Mouse (Mus musculus) ES-E14 (cell line): ENCODE data around the gene Rbbp8nl. TPM values are rescaled to one million over a fixed set of nuclear protein-coding genes. Genes with fewer than 3 reads are reported as not detected.

Experiments used
- DNase-seq: peaks from one replicate; pipeline ENCODE4 v3.0.0-alpha.2; 2013; ENCODE audit warnings: low read depth, low spot score
- H3K27ac ChIP-seq: 2 replicates; pipeline ENCODE4 v1.5.1; 2012; ENCODE audit warnings: low read depth, mild to moderate bottlenecking, low read length, moderate library complexity, mixed read lengths; ENCODE audit not compliant: poor library complexity, insufficient read depth, severe bottlenecking
- H3K36me3 ChIP-seq: 2 replicates; pipeline ENCODE4 v1.6.1; 2012; ENCODE audit warnings: mild to moderate bottlenecking, low read length, moderate library complexity, mixed read lengths; ENCODE audit not compliant: control insufficient read depth, poor library complexity, insufficient read depth, severe bottlenecking
- H3K4me1 ChIP-seq, 2 experiments: fragments of 150-350 bp in 1 of 2; sonication (generic) in 1 of 2; 2 replicates each; pipeline ENCODE4 v1.6.1; 2012; ENCODE audit warnings: low read length in 2 of 2, mild to moderate bottlenecking in 1 of 2, mixed read lengths in 1 of 2; ENCODE audit not compliant: control insufficient read depth in 2 of 2, insufficient read depth in 2 of 2, poor library complexity in 1 of 2
- H3K4me3 ChIP-seq, 2 experiments: fragments of 150-350 bp in 1 of 2; sonication (generic) in 1 of 2; 2 replicates each; pipeline ENCODE4 v1.5.1; 2012; ENCODE audit warnings: low read length in 2 of 2, low read depth in 1 of 2, mild to moderate bottlenecking in 1 of 2, mixed read lengths in 1 of 2; ENCODE audit not compliant: insufficient read depth in 1 of 2, poor library complexity in 1 of 2, severe bottlenecking in 1 of 2
- H3K9ac ChIP-seq: 2 replicates; pipeline ENCODE4 v1.6.1; 2012; ENCODE audit warnings: low read depth, mild to moderate bottlenecking, low read length, mixed read lengths; ENCODE audit not compliant: poor library complexity, insufficient read depth, severe bottlenecking
- H3K9me3 ChIP-seq: fragments of 150-350 bp; sonication (generic); 2 replicates; pipeline ENCODE4 v1.6.1; 2012; ENCODE audit warnings: low read depth, mild to moderate bottlenecking, low read length; ENCODE audit not compliant: control insufficient read depth, insufficient read depth
- CHD2 ChIP-seq: IDR thresholded peaks from 2 replicates; pipeline ENCODE4 v1.6.1; 2014; ENCODE audit warnings: mild to moderate bottlenecking, low read depth, low read length, inconsistent platforms
- HCFC1 ChIP-seq: IDR thresholded peaks from 2 replicates; pipeline ENCODE4 v1.6.1; 2012; ENCODE audit warnings: low read length, inconsistent platforms, borderline replicate concordance; ENCODE audit not compliant: insufficient read depth
- MAFK ChIP-seq: IDR thresholded peaks from 2 replicates; pipeline ENCODE4 v1.6.1; 2014; ENCODE audit warnings: mild to moderate bottlenecking, low read depth, low read length, inconsistent platforms; ENCODE audit not compliant: insufficient read depth
- ZC3H11A ChIP-seq: IDR thresholded peaks from 2 replicates; pipeline ENCODE4 v1.6.1; 2012; ENCODE audit warnings: low read depth, mild to moderate bottlenecking, inconsistent platforms, low read length, borderline replicate concordance
- ZNF384 ChIP-seq: IDR thresholded peaks from 2 replicates; pipeline ENCODE4 v1.6.1; 2012; ENCODE audit warnings: low read depth, low read length, inconsistent platforms
- in situ Hi-C, 2 experiments: fragments of 600-800 bp; cut with MboI; formaldehyde crosslinking; loops; one replicate each; pipeline ENCODE4 v1.15.1; 2025; ENCODE audit warnings: low sequenced_read_pairs in 2 of 2, inconsistent platforms in 1 of 2; ENCODE audit not compliant: unreplicated experiment in 2 of 2
- total RNA-seq: library from RNA; depleted of rRNA; stranded (reverse); fragments of 300-350 nt; gene quantifications from 2 replicates; pipeline ENCODE4 v1.2.3, GENCODE M21; 2012

Gene Rbbp8nl
- total RNA-seq, 1 experiment = 0.54 TPM

GRCm38 (mm10) chr2:180322674-180323355, 33.1 kb upstream of the Rbbp8nl start:
- TF ChIP-seq CHD2 (no peak), MAFK (no peak), ZNF384 (no peak), ZC3H11A (no peak), HCFC1 (no peak)
- no peak overlapping the region for H3K9ac ChIP-seq
- in situ Hi-C loops = no loop called here
- H3K36me3 ChIP-seq = no peaks in the 10 kb centered on the region
- H3K27ac ChIP-seq = no peak overlapping the region
- no peaks in the 10 kb centered on the region for H3K9me3 ChIP-seq
- DNase-seq = no peak
- H3K4me3 ChIP-seq = no peak overlapping the region
- peaks cover 0 to 5% of the 10 kb centered on the region in 2 experiments; a peak in 1 of 4 replicates for H3K4me1 ChIP-seq

DNA sequence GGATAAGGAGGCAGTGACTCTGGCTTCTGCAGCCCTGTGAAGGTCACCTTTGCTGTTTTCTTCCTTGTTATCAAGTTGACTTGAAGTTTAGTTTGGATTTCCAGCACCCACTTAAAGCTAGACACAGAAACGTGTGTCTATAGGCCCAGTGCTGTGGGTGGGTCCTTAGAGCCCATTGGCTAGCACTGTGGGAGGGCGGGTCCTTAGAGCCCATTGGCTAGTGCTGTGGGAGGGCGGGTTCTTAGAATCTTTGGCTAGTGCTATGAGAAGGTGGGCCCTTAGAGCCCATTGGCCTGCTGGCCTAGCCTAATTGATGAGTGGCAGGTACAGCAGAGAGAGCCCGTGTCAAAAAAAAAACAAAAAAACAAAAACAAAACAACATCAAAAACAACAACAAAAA, 30.5 kb upstream of the Rbbp8nl start:
- Histone ChIP-seq H3K9ac (no peak overlapping the region), H3K4me1 (peaks cover 0 to 5% of the 10 kb centered on the region in 2 experiments; a peak in 1 of 4 replicates), H3K9me3 (no peaks in the 10 kb centered on the region), H3K4me3 (no peak overlapping the region), H3K27ac (no peak overlapping the region), H3K36me3 (no peaks in the 10 kb centered on the region)
- TF ChIP-seq ZNF384 = 0 out of 2 replicates have a peak, but pooled peaks have one; percentile 12
- TF ChIP-seq MAFK = no peak
- no peak for TF ChIP-seq HCFC1
- TF ChIP-seq ZC3H11A = no peak
- TF ChIP-seq CHD2 = 0 out of 2 replicates have a peak, but pooled peaks have one; percentile 20
- in situ Hi-C loops = no loop called here
- peak; percentile 63 for DNase-seq

DNA sequence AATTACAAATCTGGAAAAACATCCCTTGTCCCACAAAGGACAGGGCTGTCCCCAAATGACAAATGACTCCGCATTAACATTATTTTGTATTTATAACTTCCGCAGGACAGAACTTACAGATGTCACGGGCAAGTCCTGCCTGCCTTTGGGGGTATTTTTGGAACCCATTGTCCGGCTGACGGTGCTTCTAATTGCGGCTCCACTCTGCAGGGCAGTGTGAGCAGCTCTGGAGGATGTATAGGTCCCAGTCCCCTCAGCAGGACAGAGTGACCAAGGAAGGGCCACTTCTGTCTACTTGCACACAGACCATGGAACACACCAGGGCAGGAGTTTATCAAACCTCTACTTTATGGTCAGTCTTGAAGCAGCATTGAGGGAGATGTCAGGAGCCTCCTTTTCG, 27.9 kb upstream of the Rbbp8nl start:
- DNase-seq = no peak
- no peak for TF ChIP-seq ZNF384
- Histone ChIP-seq H3K9ac (no peak overlapping the region), H3K9me3 (no peaks in the 10 kb centered on the region), H3K36me3 (no peaks in the 10 kb centered on the region), H3K4me3 (no peak overlapping the region), H3K4me1 (peaks cover 0 to 4% of the 10 kb centered on the region in 2 experiments; a peak in 1 of 4 replicates), H3K27ac (no peak overlapping the region)
- in situ Hi-C loops = no loop called here

DNA sequence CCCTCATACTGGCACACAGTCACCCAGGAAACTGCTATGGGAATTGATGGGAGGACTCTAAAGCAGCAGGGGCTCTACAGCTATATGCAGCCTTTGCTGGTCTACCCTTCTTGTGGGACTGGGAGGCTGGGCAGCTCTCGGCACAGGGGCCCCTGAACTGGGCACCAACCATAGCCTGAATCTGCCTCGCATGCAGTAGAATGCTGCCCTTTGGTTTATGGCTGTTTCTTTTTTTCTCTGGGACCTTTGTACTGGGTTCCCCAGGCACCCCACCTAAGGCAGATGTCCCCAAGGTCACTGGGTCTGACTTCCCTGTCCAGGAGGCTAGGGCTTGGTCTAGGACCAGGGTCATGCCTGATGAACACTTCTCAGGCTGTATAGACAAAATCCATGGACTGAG, 24.6 kb upstream of the Rbbp8nl start:
- no peak overlapping the region for H3K27ac ChIP-seq
- H3K4me1 ChIP-seq = no peaks in the 10 kb centered on the region
- H3K4me3 ChIP-seq = no peak overlapping the region
- H3K36me3 ChIP-seq = no peaks in the 10 kb centered on the region
- TF ChIP-seq ZC3H11A = no peak
- no peak for TF ChIP-seq HCFC1
- TF ChIP-seq ZNF384 = no peak
- TF ChIP-seq MAFK = no peak
- TF ChIP-seq CHD2 = no peak
- DNase-seq = no peak
- no peak overlapping the region for H3K9ac ChIP-seq
- H3K9me3 ChIP-seq = no peaks in the 10 kb centered on the region
- in situ Hi-C loops = no loop called here

DNA sequence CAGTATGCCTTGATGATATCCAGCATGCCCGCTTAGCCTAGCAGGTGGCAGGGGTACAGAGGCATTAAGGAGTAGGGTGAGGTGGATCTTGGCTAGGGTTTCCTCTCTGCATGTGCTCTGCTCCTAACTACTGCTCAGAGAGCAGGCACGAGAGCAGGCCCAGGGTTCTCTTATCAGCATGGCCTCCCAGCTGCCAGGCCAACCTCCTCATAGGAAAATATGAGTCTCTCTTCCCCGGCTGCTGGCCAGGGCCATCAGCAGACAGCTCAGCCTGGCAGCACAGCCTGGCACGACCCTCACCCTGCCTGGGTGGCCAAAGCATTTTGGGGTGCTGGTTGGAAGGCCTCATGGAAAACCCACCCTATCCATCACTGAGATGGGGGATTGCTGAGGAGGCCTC, 21.5 kb upstream of the Rbbp8nl start:
- H3K36me3 ChIP-seq = no peaks in the 10 kb centered on the region
- DNase-seq = no peak
- no peaks in the 10 kb centered on the region for H3K9me3 ChIP-seq
- no peak overlapping the region for H3K4me3 ChIP-seq
- in situ Hi-C loops = no loop called here
- H3K4me1 ChIP-seq = no peaks in the 10 kb centered on the region
- no peak for TF ChIP-seq ZC3H11A
- no peak for TF ChIP-seq CHD2
- TF ChIP-seq MAFK = no peak
- no peak for TF ChIP-seq ZNF384
- no peak overlapping the region for H3K27ac ChIP-seq
- H3K9ac ChIP-seq = no peak overlapping the region
